32 mouse cellular contexts compared by ENCODE assay signal in the genomic region with DNA sequence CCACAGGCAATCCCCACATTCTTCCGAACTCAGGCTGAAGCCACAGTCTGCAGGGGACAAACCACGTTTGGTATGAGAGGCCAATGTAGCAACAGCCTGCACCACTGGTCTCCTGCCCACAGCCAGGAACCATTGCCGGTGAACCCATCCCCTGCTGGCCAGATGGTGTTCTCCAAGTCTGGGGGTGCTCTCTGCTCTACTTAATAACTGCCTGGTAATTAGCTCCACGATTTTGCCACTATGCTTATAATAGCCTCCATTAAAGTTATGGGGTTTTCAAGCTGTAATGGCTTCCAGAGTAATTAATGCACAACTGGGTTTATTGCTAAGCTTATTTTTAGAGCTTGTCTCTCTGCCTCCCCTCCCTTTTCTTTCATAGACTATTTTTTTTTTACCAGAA. TPM values are rescaled to one million over a fixed set of nuclear protein-coding genes. Genes with fewer than 3 reads are reported as not detected.
DNase-seq lines count a peak whose midpoint lies in the region; ATAC-seq and TF ChIP-seq lines count a peak whose summit lies in the region.
"Had no signal": no experiment of that assay in that cellular context is flagged by ENCODE, and none has a peak within 500 bp of the region (broad histone marks: within the 10 kb centered on the region; RNA-seq: fewer than 3 reads in every experiment).

No protein-coding gene starts in this region.

- no peaks in the 10 kb centered on the region for H3K4me1 ChIP-seq in hindbrain, embryonic 16.5 days (ENCODE audit: control insufficient read depth, insufficient read depth, low read depth, low read length)
- no peaks in the 10 kb centered on the region for H3K4me1 ChIP-seq in hindbrain, embryonic 14.5 days (replicated peaks; ENCODE audit: control insufficient read depth, insufficient read depth, low read length)
- H3K4me1 ChIP-seq in midbrain, postnatal 0 days (ENCODE audit: insufficient read depth, low read length): no peaks in the 10 kb centered on the region
- no peaks in the 10 kb centered on the region for H3K4me1 ChIP-seq in midbrain, embryonic 15.5 days
- H3K4me1 ChIP-seq in neural tube, embryonic 14.5 days (ENCODE audit: control insufficient read depth, insufficient read depth, low read length): no peaks in the 10 kb centered on the region
- H3K4me1 ChIP-seq: embryonic facial prominence, embryonic 10.5 days; embryonic facial prominence, embryonic 13.5 days; forebrain, embryonic 12.5 days; forebrain, embryonic 15.5 days had no signal

- 75% methylated on average over 4 of the region's 4 CpGs for WGBS in hindbrain, embryonic 16.5 days
- 69% methylated on average over 4 of the region's 4 CpGs for WGBS in hindbrain, embryonic 14.5 days
- WGBS in midbrain, postnatal 0 days: 77% methylated on average over 4 of the region's 4 CpGs
- WGBS in midbrain, embryonic 15.5 days: 90% methylated on average over 4 of the region's 4 CpGs
- WGBS in neural tube, embryonic 14.5 days: 46% methylated on average over 4 of the region's 4 CpGs

- peak overlapping the region; percentile 32; the same call in 1 of the 2 replicates for H3K27ac ChIP-seq in hindbrain, embryonic 16.5 days (ENCODE audit: low read depth, low read length)
- no peak overlapping the region for H3K27ac ChIP-seq in hindbrain, embryonic 14.5 days
- H3K27ac ChIP-seq in midbrain, postnatal 0 days (ENCODE audit: low read depth, low read length): no peak overlapping the region
- no peak overlapping the region for H3K27ac ChIP-seq in midbrain, embryonic 15.5 days
- no peak overlapping the region; the same call in 1 of the 2 replicates for H3K27ac ChIP-seq in neural tube, embryonic 14.5 days (ENCODE audit: low read depth, low read length)
- H3K27ac ChIP-seq: embryonic facial prominence, embryonic 10.5 days; embryonic facial prominence, embryonic 13.5 days; forebrain, embryonic 12.5 days; forebrain, embryonic 15.5 days; gastrocnemius, adult 2 months had no signal

- H3K36me3 ChIP-seq in hindbrain, embryonic 16.5 days (ENCODE audit: control insufficient read depth, insufficient read depth, low read length): peaks cover 7% of the 10 kb centered on the region; the same call in 1 of the 2 replicates
- H3K36me3 ChIP-seq in hindbrain, embryonic 14.5 days (replicated peaks; ENCODE audit: control insufficient read depth, insufficient read depth): peaks cover 26% of the 10 kb centered on the region; the same call in 1 of the 2 replicates
- peaks cover 28% of the 10 kb centered on the region; the same call in 1 of the 2 replicates for H3K36me3 ChIP-seq in midbrain, postnatal 0 days (ENCODE audit: insufficient read depth, low read length)
- 0 out of 2 replicates have a peak, but pooled peaks cover 7% of the 10 kb centered on the region for H3K36me3 ChIP-seq in midbrain, embryonic 15.5 days (replicated peaks)
- no peaks in the 10 kb centered on the region; the same call in 1 of the 2 replicates for H3K36me3 ChIP-seq in neural tube, embryonic 14.5 days (ENCODE audit: control insufficient read depth, insufficient read depth, low read length)
- H3K36me3 ChIP-seq: embryonic facial prominence, embryonic 10.5 days; embryonic facial prominence, embryonic 13.5 days had no signal

- H3K4me2 ChIP-seq in hindbrain, embryonic 16.5 days (ENCODE audit: low read length): no peak overlapping the region
- no peak overlapping the region for H3K4me2 ChIP-seq in hindbrain, embryonic 14.5 days (replicated peaks)
- H3K4me2 ChIP-seq in midbrain, postnatal 0 days (ENCODE audit: low read depth, low read length, poor library complexity, severe bottlenecking): no peak overlapping the region
- no peak overlapping the region for H3K4me2 ChIP-seq in midbrain, embryonic 15.5 days
- H3K4me2 ChIP-seq in neural tube, embryonic 14.5 days (ENCODE audit: low read depth, low read length): no peak overlapping the region
- H3K4me2 ChIP-seq: embryonic facial prominence, embryonic 13.5 days; forebrain, embryonic 12.5 days; forebrain, embryonic 15.5 days; heart, embryonic 11.5 days had no signal

- H3K9ac ChIP-seq in hindbrain, embryonic 16.5 days (ENCODE audit: low read depth, low read length): no peak overlapping the region
- H3K9ac ChIP-seq in hindbrain, embryonic 14.5 days: no peak overlapping the region
- no peak overlapping the region for H3K9ac ChIP-seq in midbrain, postnatal 0 days (replicated peaks; ENCODE audit: low read length, poor library complexity, severe bottlenecking)
- no peak overlapping the region for H3K9ac ChIP-seq in midbrain, embryonic 15.5 days
- H3K9ac ChIP-seq in neural tube, embryonic 14.5 days (replicated peaks; ENCODE audit: low read depth, low read length): no peak overlapping the region
- H3K9ac ChIP-seq: embryonic facial prominence, embryonic 13.5 days; forebrain, embryonic 12.5 days; forebrain, embryonic 15.5 days had no signal

- ATAC-seq in hindbrain, embryonic 16.5 days: peak; percentile 34; the same call in 1 of the 2 replicates
- ATAC-seq in hindbrain, embryonic 14.5 days (ENCODE audit: low FRiP score): no peak
- no peak for ATAC-seq in midbrain, postnatal 0 days (ENCODE audit: low FRiP score)
- ATAC-seq in midbrain, embryonic 15.5 days (replicated peaks): no peak
- peak; percentile 78 for ATAC-seq in neural tube, embryonic 14.5 days (ENCODE audit: low read depth)
- ATAC-seq: activated CD4-positive, CD25-positive, alpha-beta regulatory T cell, adult 4 months; CD4-positive, CD25-positive, alpha-beta regulatory T cell, adult 4 months; forebrain, embryonic 15.5 days; inflammation-experienced regulatory T-cells, adult 6 months; intestine, embryonic 16.5 days had no signal

- no peaks in the 10 kb centered on the region for H3K27me3 ChIP-seq in hindbrain, embryonic 16.5 days (replicated peaks; ENCODE audit: control insufficient read depth, insufficient read depth, low read length)
- H3K27me3 ChIP-seq in hindbrain, embryonic 14.5 days (ENCODE audit: control insufficient read depth, insufficient read depth, low read length): no peaks in the 10 kb centered on the region
- no peaks in the 10 kb centered on the region for H3K27me3 ChIP-seq in midbrain, postnatal 0 days (ENCODE audit: insufficient read depth, low read length)
- H3K27me3 ChIP-seq in midbrain, embryonic 15.5 days (replicated peaks): no peaks in the 10 kb centered on the region
- no peaks in the 10 kb centered on the region for H3K27me3 ChIP-seq in neural tube, embryonic 14.5 days (ENCODE audit: control insufficient read depth, insufficient read depth, low read length)
- H3K27me3 ChIP-seq: embryonic facial prominence, embryonic 13.5 days; forebrain, embryonic 12.5 days; forebrain, embryonic 15.5 days had no signal

- DNase-seq in hindbrain, embryonic 14.5 days (ENCODE audit: low spot score): no peak
- peak; percentile 21 for DNase-seq in midbrain, postnatal 0 days (ENCODE audit: low spot score)
- DNase-seq in spleen, postnatal 36 days (ENCODE audit: low spot score in 2 of 2): no peak
- DNase-seq: adrenal gland, adult 8-10 months; adrenal gland, postnatal 25 days; cerebellum, adult 11-12 months; cerebellum, adult 8-10 months; cerebellum, postnatal 10 days; cerebellum, postnatal 36 days; embryo, embryonic 11 days; gastrocnemius, adult 2 months; gastrocnemius, postnatal 14 days; heart, adult 11 months had no signal

- no peak for TF ChIP-seq CTCF in midbrain, postnatal 0 days (IDR thresholded peaks at IDR 0.05)

- no peaks in the 10 kb centered on the region for H3K9me3 ChIP-seq in hindbrain, embryonic 16.5 days (ENCODE audit: control insufficient read depth, low read length)
- H3K9me3 ChIP-seq in hindbrain, embryonic 14.5 days (ENCODE audit: control insufficient read depth, low read length): no peaks in the 10 kb centered on the region
- no peaks in the 10 kb centered on the region for H3K9me3 ChIP-seq in midbrain, postnatal 0 days (ENCODE audit: low read length)
- no peaks in the 10 kb centered on the region for H3K9me3 ChIP-seq in midbrain, embryonic 15.5 days
- H3K9me3 ChIP-seq in neural tube, embryonic 14.5 days (ENCODE audit: control insufficient read depth, low read length): no peaks in the 10 kb centered on the region
- H3K9me3 ChIP-seq: embryonic facial prominence, embryonic 10.5 days; embryonic facial prominence, embryonic 13.5 days; forebrain, embryonic 12.5 days; forebrain, embryonic 15.5 days had no signal

- H3K4me3 ChIP-seq in hindbrain, embryonic 16.5 days (ENCODE audit: low read length): no peak overlapping the region
- H3K4me3 ChIP-seq in hindbrain, embryonic 14.5 days (replicated peaks; ENCODE audit: low read length): no peak overlapping the region
- H3K4me3 ChIP-seq in midbrain, postnatal 0 days (ENCODE audit: low read depth, low read length): no peak overlapping the region
- no peak overlapping the region for H3K4me3 ChIP-seq in midbrain, embryonic 15.5 days
- H3K4me3 ChIP-seq in neural tube, embryonic 14.5 days (ENCODE audit: low read depth, low read length): no peak overlapping the region
- H3K4me3 ChIP-seq: embryonic facial prominence, embryonic 10.5 days; embryonic facial prominence, embryonic 13.5 days; erythroblast, embryonic 14.5 days; forebrain, embryonic 12.5 days; forebrain, embryonic 15.5 days; gastrocnemius, adult 2 months had no signal

RNA-seq across cellular contexts. Expression of a gene that starts 15.4 kb away (rescaled TPM):
- 32.6 and 45.4 TPM in 2 replicates for polyA plus RNA-seq in hindbrain, embryonic 16.5 days (2015; fragmentation: Nextera tagmentation; extraction: Ambion mirVana)
- polyA plus RNA-seq in hindbrain, embryonic 14.5 days (2014; fragmentation: Nextera tagmentation; extraction: Ambion mirVana): 54.7 and 64.9 TPM in 2 replicates
- 195 and 197 TPM in 2 replicates for total RNA-seq in midbrain, postnatal 0 days (2014; rRNA removed)
- 39.2 and 40.9 TPM in 2 replicates for polyA plus RNA-seq in midbrain, postnatal 0 days (2015; fragmentation: Nextera tagmentation; extraction: Ambion mirVana)
- polyA plus RNA-seq in midbrain, embryonic 15.5 days (2015; fragmentation: Nextera tagmentation; extraction: Ambion mirVana): 44.6 and 45.7 TPM in 2 replicates
- 51.9 and 63.4 TPM in 2 replicates for polyA plus RNA-seq in neural tube, embryonic 14.5 days (2014; fragmentation: Nextera tagmentation; extraction: Ambion mirVana)
- total RNA-seq: heart, postnatal 25 days; hematopoietic stem cell, adult 5-6 weeks; MEL had no signal
- polyA plus RNA-seq: activated CD4-positive, CD25-positive, alpha-beta regulatory T cell, adult 4 months; C2C12; CD4-positive, CD25-positive, alpha-beta regulatory T cell, adult 4 months; erythroblast, embryonic 14.5 days; heart, embryonic 14.5 days; heart, postnatal 0 days; inflammation-experienced regulatory T-cells, adult 6 months had no signal

RNA-seq across cellular contexts. Expression of a gene that starts 57.4 kb away (rescaled TPM):
- polyA plus RNA-seq in hindbrain, embryonic 16.5 days (2015; fragmentation: Nextera tagmentation; extraction: Ambion mirVana): 2.6 and 3.5 TPM in 2 replicates
- 2.9 and 3.3 TPM in 2 replicates for polyA plus RNA-seq in hindbrain, embryonic 14.5 days (2014; fragmentation: Nextera tagmentation; extraction: Ambion mirVana)
- total RNA-seq in midbrain, postnatal 0 days (2014; rRNA removed): 2.8 TPM in 2 replicates
- polyA plus RNA-seq in midbrain, postnatal 0 days (2015; fragmentation: Nextera tagmentation; extraction: Ambion mirVana): 2.2 and 2.6 TPM in 2 replicates
- polyA plus RNA-seq in midbrain, embryonic 15.5 days (2015; fragmentation: Nextera tagmentation; extraction: Ambion mirVana): 2.0 and 2.9 TPM in 2 replicates
- polyA plus RNA-seq in neural tube, embryonic 14.5 days (2014; fragmentation: Nextera tagmentation; extraction: Ambion mirVana): 1.9 and 3.2 TPM in 2 replicates
- total RNA-seq: hematopoietic stem cell, adult 5-6 weeks; MEL had no signal
- polyA plus RNA-seq: activated CD4-positive, CD25-positive, alpha-beta regulatory T cell, adult 4 months; C2C12; CD4-positive, CD25-positive, alpha-beta regulatory T cell, adult 4 months; erythroblast, embryonic 14.5 days; inflammation-experienced regulatory T-cells, adult 6 months had no signal

Comparison
In these comparisons a context has a peak if more than half of its experiments do, and no peak if none do; other contexts are left out.
1. ATAC-seq: peak in hindbrain, embryonic 16.5 days (single experiment) and neural tube, embryonic 14.5 days (single experiment); none in hindbrain, embryonic 14.5 days (single experiment), midbrain, postnatal 0 days (single experiment) and midbrain, embryonic 15.5 days (single experiment).